Mouse (Mus musculus) MEL (cell line): ENCODE measurements around the gene Siva1.

Source experiments
- BHLHE40 ChIP-seq: IDR thresholded peaks from 2 replicates; pipeline ENCODE4 v1.6.1; 2012; ENCODE audit warnings: low read depth, mild to moderate bottlenecking, inconsistent platforms, low read length, improper control_type of control experiment, borderline replicate concordance
- CHD1 ChIP-seq: IDR thresholded peaks from 2 replicates; pipeline ENCODE4 v1.6.1; 2012; ENCODE audit warnings: low read depth, mild to moderate bottlenecking, inconsistent platforms, low read length, improper control_type of control experiment
- CTCF ChIP-seq, 3 experiments: IDR thresholded peaks in 2 of 3; conservative IDR thresholded peaks in 1 of 3; 2 replicates each; pipeline ENCODE4 v1.5.1; 2011 to 2012; ENCODE audit warnings: low read length in 3 of 3, low read depth in 2 of 3, mild to moderate bottlenecking in 2 of 3, improper control_type of control experiment in 1 of 3, inconsistent platforms in 1 of 3, mixed read lengths in 1 of 3, moderate library complexity in 1 of 3; ENCODE audit not compliant: control insufficient read depth in 1 of 3, insufficient read depth in 1 of 3, poor library complexity in 1 of 3, severe bottlenecking in 1 of 3
- ELF1 ChIP-seq: IDR thresholded peaks from 2 replicates; pipeline ENCODE4 v1.6.1; 2014; ENCODE audit warnings: low read depth, mild to moderate bottlenecking, inconsistent platforms, low read length, improper control_type of control experiment, moderate library complexity
- EP300 ChIP-seq, 2 experiments: IDR thresholded peaks; 2 replicates each; pipeline ENCODE4 v1.6.1; 2011; ENCODE audit warnings: improper control_type of control experiment in 2 of 2, low read length in 2 of 2, low read depth in 1 of 2, mild to moderate bottlenecking in 1 of 2
- POLR2A ChIP-seq, 2 experiments: IDR thresholded peaks; 2 replicates each; pipeline ENCODE4 v1.6.1; 2011 to 2012; ENCODE audit warnings: low read length in 2 of 2, mild to moderate bottlenecking in 2 of 2, control low read depth in 1 of 2, improper control_type of control experiment in 1 of 2, low read depth in 1 of 2, moderate library complexity in 1 of 2; ENCODE audit not compliant: control insufficient read depth in 1 of 2, insufficient read depth in 1 of 2, poor library complexity in 1 of 2
- POLR2AphosphoS2 ChIP-seq: IDR thresholded peaks from 2 replicates; pipeline ENCODE4 v1.6.1; 2011; ENCODE audit warnings: low read length, improper control_type of control experiment
- SMC3 ChIP-seq: IDR thresholded peaks from 2 replicates; pipeline ENCODE4 v1.6.1; 2011; ENCODE audit warnings: low read depth, low read length, improper control_type of control experiment
- TAL1 ChIP-seq: IDR thresholded peaks from 2 replicates; pipeline ENCODE4 v1.6.1; 2012; ENCODE audit warnings: mild to moderate bottlenecking, inconsistent platforms, low read length, moderate library complexity, mixed read lengths
- TCF12 ChIP-seq: IDR thresholded peaks from 2 replicates; pipeline ENCODE4 v1.6.1; 2014; ENCODE audit warnings: low read depth, mild to moderate bottlenecking, inconsistent platforms, low read length, improper control_type of control experiment, moderate library complexity

GRCm38 (mm10) chr12:112644855-112645506 is 502 bp downstream of the Siva1 start:
- TF ChIP-seq POLR2A (IDR thresholded peaks at IDR 0.05; ENCODE audit: control insufficient read depth in 1 of 2, insufficient read depth in 1 of 2, low read depth in 1 of 2, low read length in 2 of 2, poor library complexity in 1 of 2) (peak in 1 of 2 experiments; percentile 98; a peak in 2 of 4 replicates), CHD1 (no peak), ELF1 (no peak), CTCF (IDR thresholded peaks at IDR 0.05 in 2 of 3, conservative IDR thresholded peaks at IDR 0.05 in 1 of 3; ENCODE audit: control insufficient read depth in 1 of 3, insufficient read depth in 1 of 3, low read depth in 2 of 3, low read length in 3 of 3, poor library complexity in 1 of 3, severe bottlenecking in 1 of 3) (no peak), SMC3 (no peak), POLR2AphosphoS2 (no peak), EP300 (IDR thresholded peaks at IDR 0.05; ENCODE audit: low read depth in 1 of 2, low read length in 2 of 2) (no peak), BHLHE40 (no peak), TAL1 (no peak), TCF12 (no peak)
